Mouse (Mus musculus): ENCODE results near the gene Epha8. TPM values are rescaled to one million over a fixed set of nuclear protein-coding genes. Genes with fewer than 3 reads are reported as not detected.

Gene Epha8
- polyA plus RNA-seq, 1 experiment from 2014 or later = 1.1 TPM

- peaks cover 8% of the 10 kb centered on the region for H3K4me1 ChIP-seq (replicated peaks; ENCODE audit: control insufficient read depth, insufficient read depth, low read length)
- H3K9ac ChIP-seq (ENCODE audit: low read length) = no peak overlapping the region
- H3K9me3 ChIP-seq (ENCODE audit: control insufficient read depth, low read length) = no peaks in the 10 kb centered on the region
- H3K27me3 ChIP-seq (replicated peaks; ENCODE audit: control insufficient read depth, insufficient read depth, low read length) = 0 out of 2 replicates have a peak, but pooled peaks cover 7% of the 10 kb centered on the region
- H3K27ac ChIP-seq (ENCODE audit: low read depth) = no peak overlapping the region
- DNase-seq (ENCODE audit: low spot score) = no peak
- H3K36me3 ChIP-seq (ENCODE audit: control insufficient read depth, insufficient read depth, low read length) = no peaks in the 10 kb centered on the region
- no peak overlapping the region for H3K4me3 ChIP-seq (ENCODE audit: low read depth, low read length)
- H3K4me2 ChIP-seq (ENCODE audit: low read length) = no peak overlapping the region
- ATAC-seq (replicated peaks; ENCODE audit: low FRiP score, low TSS enrichment, low read depth) = no peak
- WGBS = 82% methylated on average over 11 of the region's 11 CpGs
These were observed 11.9 kb downstream of the Epha8 start for GRCm38 (mm10) chr4:136944558-136945350.

- Histone ChIP-seq H3K4me1 (replicated peaks; ENCODE audit: control insufficient read depth, insufficient read depth, low read length) (peaks cover 8% of the 10 kb centered on the region), H3K27ac (ENCODE audit: low read depth) (no peak overlapping the region), H3K9ac (ENCODE audit: low read length) (no peak overlapping the region), H3K4me2 (ENCODE audit: low read length) (peak overlapping the region; percentile 16), H3K36me3 (ENCODE audit: control insufficient read depth, insufficient read depth, low read length) (no peaks in the 10 kb centered on the region), H3K4me3 (ENCODE audit: low read depth, low read length) (no peak overlapping the region), H3K27me3 (replicated peaks; ENCODE audit: control insufficient read depth, insufficient read depth, low read length) (0 out of 2 replicates have a peak, but pooled peaks cover 7% of the 10 kb centered on the region), H3K9me3 (ENCODE audit: control insufficient read depth, low read length) (no peaks in the 10 kb centered on the region)
- ATAC-seq (replicated peaks; ENCODE audit: low FRiP score, low TSS enrichment, low read depth) (no peak), DNase-seq (ENCODE audit: low spot score) (no peak)
- 14% methylated on average over 13 of the region's 13 CpGs for WGBS
These were observed 13.4 kb downstream of the Epha8 start for GRCm38 (mm10) chr4:136943175-136943574.

GRCm38 (mm10) chr4:136942761-136943160 is 13.9 kb downstream of the Epha8 start:
- no peak for DNase-seq (ENCODE audit: low spot score)

GRCm38 (mm10) chr4:136937935-136938334 is 18.7 kb downstream of the Epha8 start:
- Histone ChIP-seq H3K4me2 (ENCODE audit: low read length) (no peak overlapping the region), H3K9ac (ENCODE audit: low read length) (no peak overlapping the region), H3K4me3 (ENCODE audit: low read depth, low read length) (no peak overlapping the region), H3K27ac (ENCODE audit: low read depth) (no peak overlapping the region), H3K27me3 (replicated peaks; ENCODE audit: control insufficient read depth, insufficient read depth, low read length) (0 out of 2 replicates have a peak, but pooled peaks cover 5% of the 10 kb centered on the region), H3K4me1 (replicated peaks; ENCODE audit: control insufficient read depth, insufficient read depth, low read length) (peaks cover 4% of the 10 kb centered on the region), H3K9me3 (ENCODE audit: control insufficient read depth, low read length) (no peaks in the 10 kb centered on the region), H3K36me3 (ENCODE audit: control insufficient read depth, insufficient read depth, low read length) (no peaks in the 10 kb centered on the region)
- DNase-seq (ENCODE audit: low spot score) = no peak
- no peak for ATAC-seq (replicated peaks; ENCODE audit: low FRiP score, low TSS enrichment, low read depth)
- WGBS = 88% methylated on average over 5 of the region's 5 CpGs

More at GRCm38 (mm10) chr4:136942761-136943160, 13.9 kb downstream of the Epha8 start:
- Histone ChIP-seq H3K4me2 (ENCODE audit: low read length) (peak overlapping the region; percentile 16), H3K36me3 (ENCODE audit: control insufficient read depth, insufficient read depth, low read length) (no peaks in the 10 kb centered on the region), H3K4me1 (replicated peaks; ENCODE audit: control insufficient read depth, insufficient read depth, low read length) (peaks cover 8% of the 10 kb centered on the region), H3K4me3 (ENCODE audit: low read depth, low read length) (no peak overlapping the region), H3K9ac (ENCODE audit: low read length) (no peak overlapping the region), H3K27me3 (replicated peaks; ENCODE audit: control insufficient read depth, insufficient read depth, low read length) (0 out of 2 replicates have a peak, but pooled peaks cover 7% of the 10 kb centered on the region), H3K9me3 (ENCODE audit: control insufficient read depth, low read length) (no peaks in the 10 kb centered on the region), H3K27ac (ENCODE audit: low read depth) (no peak overlapping the region)
- WGBS = 19% methylated on average over 18 of the region's 18 CpGs
- ATAC-seq (replicated peaks; ENCODE audit: low FRiP score, low TSS enrichment, low read depth) = no peak

GRCm38 (mm10) chr4:136937344-136937743 is 19.3 kb downstream of the Epha8 start:
- Histone ChIP-seq H3K36me3 (ENCODE audit: control insufficient read depth, insufficient read depth, low read length) (no peaks in the 10 kb centered on the region), H3K4me3 (ENCODE audit: low read depth, low read length) (no peak overlapping the region), H3K9ac (ENCODE audit: low read length) (no peak overlapping the region), H3K27ac (ENCODE audit: low read depth) (no peak overlapping the region), H3K4me2 (ENCODE audit: low read length) (no peak overlapping the region), H3K27me3 (replicated peaks; ENCODE audit: control insufficient read depth, insufficient read depth, low read length) (0 out of 2 replicates have a peak, but pooled peaks cover 5% of the 10 kb centered on the region), H3K4me1 (replicated peaks; ENCODE audit: control insufficient read depth, insufficient read depth, low read length) (no peaks in the 10 kb centered on the region), H3K9me3 (ENCODE audit: control insufficient read depth, low read length) (no peaks in the 10 kb centered on the region)
- 67% methylated on average over 4 of the region's 4 CpGs for WGBS
- ATAC-seq (replicated peaks; ENCODE audit: low FRiP score, low TSS enrichment, low read depth) = no peak
- no peak for DNase-seq (ENCODE audit: low spot score)

GRCm38 (mm10) chr4:136934746-136935613 is 21.6 kb downstream of the Epha8 start:
- Histone ChIP-seq H3K27ac (ENCODE audit: low read depth) (no peak overlapping the region), H3K9ac (ENCODE audit: low read length) (no peak overlapping the region), H3K36me3 (ENCODE audit: control insufficient read depth, insufficient read depth, low read length) (no peaks in the 10 kb centered on the region), H3K27me3 (replicated peaks; ENCODE audit: control insufficient read depth, insufficient read depth, low read length) (no peaks in the 10 kb centered on the region), H3K4me2 (ENCODE audit: low read length) (no peak overlapping the region), H3K4me1 (replicated peaks; ENCODE audit: control insufficient read depth, insufficient read depth, low read length) (no peaks in the 10 kb centered on the region), H3K9me3 (ENCODE audit: control insufficient read depth, low read length) (no peaks in the 10 kb centered on the region), H3K4me3 (ENCODE audit: low read depth, low read length) (no peak overlapping the region)
- DNase-seq (ENCODE audit: low spot score) = no peak
- WGBS = 50% methylated on average over 18 of the region's 18 CpGs
- ATAC-seq (replicated peaks; ENCODE audit: low FRiP score, low TSS enrichment, low read depth) = no peak

GRCm38 (mm10) chr4:136930474-136930873 is 26.1 kb downstream of the Epha8 start:
- Histone ChIP-seq H3K27me3 (replicated peaks; ENCODE audit: control insufficient read depth, insufficient read depth, low read length) (peaks cover 8% of the 10 kb centered on the region; the same call in 1 of the 2 replicates), H3K9ac (ENCODE audit: low read length) (no peak overlapping the region), H3K4me3 (ENCODE audit: low read depth, low read length) (no peak overlapping the region), H3K4me1 (replicated peaks; ENCODE audit: control insufficient read depth, insufficient read depth, low read length) (no peaks in the 10 kb centered on the region), H3K36me3 (ENCODE audit: control insufficient read depth, insufficient read depth, low read length) (no peaks in the 10 kb centered on the region), H3K9me3 (ENCODE audit: control insufficient read depth, low read length) (no peaks in the 10 kb centered on the region), H3K4me2 (ENCODE audit: low read length) (no peak overlapping the region), H3K27ac (ENCODE audit: low read depth) (no peak overlapping the region)
- DNase-seq (ENCODE audit: low spot score) (no peak), ATAC-seq (replicated peaks; ENCODE audit: low FRiP score, low TSS enrichment, low read depth) (no peak)
- 86% methylated on average over 8 of the region's 8 CpGs for WGBS

- WGBS = 10% methylated on average over 5 of the region's 5 CpGs
These were observed 27.7 kb downstream of the Epha8 start for GRCm38 (mm10) chr4:136928928-136929327.

More at GRCm38 (mm10) chr4:136928928-136929327, 27.7 kb downstream of the Epha8 start:
- no peaks in the 10 kb centered on the region for H3K4me1 ChIP-seq (replicated peaks; ENCODE audit: control insufficient read depth, insufficient read depth, low read length)
- ATAC-seq (replicated peaks; ENCODE audit: low FRiP score, low TSS enrichment, low read depth) (no peak), DNase-seq (ENCODE audit: low spot score) (no peak)
- H3K27me3 ChIP-seq (replicated peaks; ENCODE audit: control insufficient read depth, insufficient read depth, low read length) = peaks cover 8% of the 10 kb centered on the region; the same call in 1 of the 2 replicates
- no peak overlapping the region for H3K9ac ChIP-seq (ENCODE audit: low read length)
- no peak overlapping the region for H3K4me3 ChIP-seq (ENCODE audit: low read depth, low read length)
- no peak overlapping the region for H3K27ac ChIP-seq (ENCODE audit: low read depth)
- no peak overlapping the region for H3K4me2 ChIP-seq (ENCODE audit: low read length)
- no peaks in the 10 kb centered on the region for H3K9me3 ChIP-seq (ENCODE audit: control insufficient read depth, low read length)
- no peaks in the 10 kb centered on the region for H3K36me3 ChIP-seq (ENCODE audit: control insufficient read depth, insufficient read depth, low read length)

All from intestine, embryonic 14.5 days (tissue).